Mouse (Mus musculus) intestine, embryonic 14.5 days (tissue): Measurements from ENCODE around the gene Gm7544. TPM values are rescaled to one million over a fixed set of nuclear protein-coding genes. Genes with fewer than 3 reads are reported as not detected.
"Not testable (repeated sequence)": the region's sequence is repeated elsewhere in the genome, so short reads cannot be mapped to it uniquely, and the experiment has no call there.

ENCODE experiments used
- ATAC-seq: fragments of 200-750 bp; cut with Nextera tagmentation; replicated peaks from 2 replicates; pipeline ENCODE4 v1.8.0; 2017; ENCODE audit warnings: low read depth, moderate number of reproducible peaks, moderate TSS enrichment, moderate library complexity; ENCODE audit not compliant: low FRiP score, low TSS enrichment
- DNase-seq: peaks from one replicate; pipeline ENCODE4 v3.0.0-alpha.2; 2018; ENCODE audit warnings: low spot score
- H3K27ac ChIP-seq: fragments of 300-500 bp; sonication (generic); 2 replicates; pipeline ENCODE4 v1.5.1; 2014; ENCODE audit warnings: low read depth, mild to moderate bottlenecking, control low read depth
- H3K27me3 ChIP-seq: fragments of 300-500 bp; sonication (generic); replicated peaks from 2 replicates; pipeline ENCODE4 v1.6.1; 2014; ENCODE audit warnings: low read length, control low read depth; ENCODE audit not compliant: control insufficient read depth, insufficient read depth
- H3K36me3 ChIP-seq: fragments of 300-500 bp; sonication (generic); 2 replicates; pipeline ENCODE4 v1.6.1; 2014; ENCODE audit warnings: low read length, control low read depth; ENCODE audit not compliant: control insufficient read depth, insufficient read depth
- H3K4me1 ChIP-seq: fragments of 300-500 bp; sonication (generic); replicated peaks from 2 replicates; pipeline ENCODE4 v1.6.1; 2014; ENCODE audit warnings: low read length, control low read depth, mixed read lengths; ENCODE audit not compliant: control insufficient read depth, insufficient read depth
- H3K4me2 ChIP-seq: fragments of 300-500 bp; sonication (generic); 2 replicates; pipeline ENCODE4 v1.6.1; 2014; ENCODE audit warnings: low read length
- H3K4me3 ChIP-seq: fragments of 300-500 bp; sonication (generic); 2 replicates; pipeline ENCODE4 v1.5.1; 2014; ENCODE audit warnings: low read depth, low read length, control low read depth, mixed read lengths
- H3K9ac ChIP-seq: fragments of 300-500 bp; sonication (generic); 2 replicates; pipeline ENCODE4 v1.6.1; 2014; ENCODE audit warnings: mild to moderate bottlenecking, low read length
- H3K9me3 ChIP-seq: fragments of 300-500 bp; sonication (generic); 2 replicates; pipeline ENCODE4 v1.6.1; 2016; ENCODE audit warnings: low read length, control low read depth; ENCODE audit not compliant: control insufficient read depth
- WGBS: fragments of 180-500 bp; shearing (Covaris S2); extraction: QIAGEN DNeasy Blood & Tissue Kit; methylation state at CpG from one replicate; pipeline ENCODE4 v1.1.7; 2014; 5-methylcytosine and 5-hydroxymethylcytosine counted together
- polyA plus RNA-seq: library from polyadenylated mRNA; unstranded; fragments of >200 nt; fragmentation: Nextera tagmentation; extraction: Ambion mirVana; gene quantifications from 2 replicates; pipeline ENCODE4 v1.2.1, GENCODE M21; 2014

Gene Gm7544
- polyA plus RNA-seq: not detected in 2 replicates

- not testable (repeated sequence) for H3K27ac ChIP-seq, H3K4me3 ChIP-seq, H3K4me2 ChIP-seq, H3K36me3 ChIP-seq, H3K9me3 ChIP-seq, ATAC-seq, H3K9ac ChIP-seq, H3K4me1 ChIP-seq, DNase-seq, H3K27me3 ChIP-seq
Observed at GRCm38 (mm10) chr1:82955913-82956312, at the start of gene Gm7544. Gene Gm7544, minus strand, starts transcription at chr1:82956013.

- not testable (repeated sequence) for H3K4me2 ChIP-seq, ATAC-seq, H3K27ac ChIP-seq, H3K4me1 ChIP-seq, DNase-seq, H3K9ac ChIP-seq, H3K9me3 ChIP-seq, H3K4me3 ChIP-seq, H3K36me3 ChIP-seq, H3K27me3 ChIP-seq
- 89% methylated on average over 5 of the region's 9 CpGs for WGBS
Observed at GRCm38 (mm10) chr1:83000306-83000705, 44.5 kb upstream of the Gm7544 start, which contains the start of gene Gm47959. Gene Gm47959, plus strand, starts transcription at chr1:83000548.

- no peaks in the 10 kb centered on the region for H3K9me3 ChIP-seq
- H3K9ac ChIP-seq: no peak overlapping the region
- 79% methylated on average over 3 of the region's 3 CpGs for WGBS
- no peaks in the 10 kb centered on the region for H3K36me3 ChIP-seq
- no peak for DNase-seq
- ATAC-seq: no peak
- H3K4me2 ChIP-seq: no peak overlapping the region
- H3K4me3 ChIP-seq: no peak overlapping the region
- H3K27me3 ChIP-seq: no peaks in the 10 kb centered on the region
- H3K4me1 ChIP-seq: 0 out of 2 replicates have a peak, but pooled peaks cover 3% of the 10 kb centered on the region
- H3K27ac ChIP-seq: no peak overlapping the region
Observed at GRCm38 (mm10) chr1:82993947-82994346, 38.1 kb upstream of the Gm7544 start.

GRCm38 (mm10) chr1:82992093-82992492 is 36.3 kb upstream of the Gm7544 start:
- no peak overlapping the region for H3K9ac ChIP-seq
- H3K4me1 ChIP-seq: 0 out of 2 replicates have a peak, but pooled peaks cover 3% of the 10 kb centered on the region
- no peak overlapping the region for H3K4me3 ChIP-seq
- H3K9me3 ChIP-seq: no peaks in the 10 kb centered on the region
- H3K4me2 ChIP-seq: no peak overlapping the region
- WGBS: 85% methylated on average over 6 of the region's 6 CpGs
- DNase-seq (no peak), ATAC-seq (no peak)
- no peaks in the 10 kb centered on the region for H3K27me3 ChIP-seq
- no peak overlapping the region for H3K27ac ChIP-seq
- H3K36me3 ChIP-seq: no peaks in the 10 kb centered on the region

- Histone ChIP-seq H3K9me3 (no peaks in the 10 kb centered on the region), H3K4me2 (no peak overlapping the region), H3K4me3 (no peak overlapping the region), H3K27ac (no peak overlapping the region), H3K27me3 (no peaks in the 10 kb centered on the region), H3K36me3 (no peaks in the 10 kb centered on the region), H3K4me1 (0 out of 2 replicates have a peak, but pooled peaks cover 3% of the 10 kb centered on the region), H3K9ac (no peak overlapping the region)
- ATAC-seq: no peak
- no peak for DNase-seq
- WGBS: 69% methylated on average over 3 of the region's 3 CpGs
Observed at GRCm38 (mm10) chr1:82991596-82991995, 35.8 kb upstream of the Gm7544 start.

- Histone ChIP-seq H3K9ac (no peak overlapping the region), H3K9me3 (no peaks in the 10 kb centered on the region), H3K27ac (no peak overlapping the region), H3K4me1 (0 out of 2 replicates have a peak, but pooled peaks cover 3% of the 10 kb centered on the region), H3K4me3 (no peak overlapping the region), H3K4me2 (no peak overlapping the region), H3K27me3 (no peaks in the 10 kb centered on the region), H3K36me3 (no peaks in the 10 kb centered on the region)
- WGBS: 60% methylated on average over 4 of the region's 4 CpGs
- DNase-seq (no peak), ATAC-seq (peak; percentile 69)
Observed at GRCm38 (mm10) chr1:82991062-82991461, 35.2 kb upstream of the Gm7544 start.

- H3K27me3 ChIP-seq: no peaks in the 10 kb centered on the region
- H3K27ac ChIP-seq: no peak overlapping the region
- H3K4me1 ChIP-seq: 0 out of 2 replicates have a peak, but pooled peaks cover 3% of the 10 kb centered on the region
- peaks cover 5% of the 10 kb centered on the region; the same call in 1 of the 2 replicates for H3K9me3 ChIP-seq
- DNase-seq (no peak), ATAC-seq (peak; percentile 45; the same call in 1 of the 2 replicates)
- no peak overlapping the region for H3K9ac ChIP-seq
- no peak overlapping the region for H3K4me2 ChIP-seq
- H3K36me3 ChIP-seq: no peaks in the 10 kb centered on the region
- no peak overlapping the region for H3K4me3 ChIP-seq
- WGBS: 34% methylated on average over 4 of the region's 4 CpGs
Observed at GRCm38 (mm10) chr1:82987530-82988198, 31.9 kb upstream of the Gm7544 start.

GRCm38 (mm10) chr1:82986738-82987137 is 30.9 kb upstream of the Gm7544 start:
- no peak overlapping the region for H3K4me3 ChIP-seq
- H3K27me3 ChIP-seq: no peaks in the 10 kb centered on the region
- H3K9me3 ChIP-seq: peaks cover 5% of the 10 kb centered on the region; the same call in 1 of the 2 replicates
- no peak for ATAC-seq
- H3K4me1 ChIP-seq: 0 out of 2 replicates have a peak, but pooled peaks cover 3% of the 10 kb centered on the region
- H3K9ac ChIP-seq: no peak overlapping the region
- H3K27ac ChIP-seq: no peak overlapping the region
- no peak for DNase-seq
- WGBS: 88% methylated on average over 6 of the region's 6 CpGs
- H3K4me2 ChIP-seq: no peak overlapping the region
- H3K36me3 ChIP-seq: no peaks in the 10 kb centered on the region

- Histone ChIP-seq H3K36me3 (no peaks in the 10 kb centered on the region), H3K9ac (no peak overlapping the region), H3K4me3 (no peak overlapping the region), H3K27ac (no peak overlapping the region), H3K4me1 (no peaks in the 10 kb centered on the region), H3K9me3 (no peaks in the 10 kb centered on the region), H3K27me3 (no peaks in the 10 kb centered on the region), H3K4me2 (no peak overlapping the region)
- DNase-seq (no peak), ATAC-seq (no peak)
Observed at GRCm38 (mm10) chr1:82977840-82978239, 22.0 kb upstream of the Gm7544 start.
